Mouse (Mus musculus) CD4-positive, CD25-positive, alpha-beta regulatory T cell, adult 4 months (primary cell): ENCODE measurements around the gene Rps3. TPM values are rescaled to one million over a fixed set of nuclear protein-coding genes. Genes with fewer than 3 reads are reported as not detected.

ENCODE experiments used
- ATAC-seq: one replicate; pipeline ENCODE4 v1.8.0; 2017
- polyA plus RNA-seq, 2 experiments: library from polyadenylated mRNA; unstranded; fragments of 100-300 nt; shearing (Covaris generic); gene quantifications; one replicate each; pipeline ENCODE4 v1.2.1; 2017

Rps3 gene
- polyA plus RNA-seq, 2 experiments from 2014 or later = 2,515 to 4,056 TPM

DNA sequence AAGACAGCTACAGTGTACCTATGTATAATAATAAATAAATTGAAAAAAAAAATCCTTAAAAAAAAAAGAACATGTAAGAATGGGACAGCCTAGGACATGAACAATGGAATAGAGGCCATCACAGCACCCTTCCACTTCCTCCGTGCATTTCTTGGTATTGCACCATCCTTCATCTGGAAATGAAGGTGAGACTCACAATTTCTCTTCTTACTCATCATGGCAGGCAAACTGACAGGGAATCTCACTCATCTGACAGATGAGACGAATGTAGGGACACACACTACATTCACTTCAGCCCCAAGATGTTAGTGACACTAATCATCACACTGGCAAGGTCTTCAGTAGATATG lies 8.0 kb downstream of the Rps3 start:
- no peak for ATAC-seq

DNA sequence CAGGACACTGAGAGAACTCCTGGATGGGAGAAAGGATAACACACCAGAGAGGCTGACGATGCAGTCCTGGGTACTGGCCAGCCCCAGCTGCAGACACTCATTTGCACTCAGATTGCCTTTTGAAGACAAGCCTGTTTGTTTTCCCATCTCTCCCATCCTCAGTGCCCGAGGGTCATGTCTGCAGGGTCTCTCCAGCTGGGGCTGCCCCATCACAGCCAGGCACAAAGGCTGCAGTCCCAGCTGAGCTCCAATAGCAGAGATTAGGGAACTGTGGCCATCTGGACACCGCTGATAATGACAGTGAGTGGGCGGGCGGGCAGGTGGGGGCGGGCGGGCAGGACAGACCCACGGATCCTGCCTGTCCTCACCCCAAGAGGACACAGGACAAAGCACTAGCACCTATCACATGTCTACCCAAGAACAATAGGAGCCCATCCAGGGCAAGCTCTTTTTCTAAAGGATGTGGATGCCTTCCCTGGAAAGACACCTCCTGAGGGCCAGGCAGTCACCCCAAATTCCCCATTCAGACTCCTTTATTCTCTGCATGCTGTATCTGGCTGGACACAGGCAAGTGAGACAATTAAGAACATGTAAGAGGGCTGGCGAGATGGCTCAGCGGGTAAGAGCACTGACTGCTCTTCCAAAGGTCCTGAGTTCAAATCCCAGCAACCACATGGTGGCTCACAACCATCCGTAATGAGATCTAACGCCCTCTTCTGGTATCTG lies 8.5 kb downstream of the Rps3 start:
- ATAC-seq = no peak

DNA sequence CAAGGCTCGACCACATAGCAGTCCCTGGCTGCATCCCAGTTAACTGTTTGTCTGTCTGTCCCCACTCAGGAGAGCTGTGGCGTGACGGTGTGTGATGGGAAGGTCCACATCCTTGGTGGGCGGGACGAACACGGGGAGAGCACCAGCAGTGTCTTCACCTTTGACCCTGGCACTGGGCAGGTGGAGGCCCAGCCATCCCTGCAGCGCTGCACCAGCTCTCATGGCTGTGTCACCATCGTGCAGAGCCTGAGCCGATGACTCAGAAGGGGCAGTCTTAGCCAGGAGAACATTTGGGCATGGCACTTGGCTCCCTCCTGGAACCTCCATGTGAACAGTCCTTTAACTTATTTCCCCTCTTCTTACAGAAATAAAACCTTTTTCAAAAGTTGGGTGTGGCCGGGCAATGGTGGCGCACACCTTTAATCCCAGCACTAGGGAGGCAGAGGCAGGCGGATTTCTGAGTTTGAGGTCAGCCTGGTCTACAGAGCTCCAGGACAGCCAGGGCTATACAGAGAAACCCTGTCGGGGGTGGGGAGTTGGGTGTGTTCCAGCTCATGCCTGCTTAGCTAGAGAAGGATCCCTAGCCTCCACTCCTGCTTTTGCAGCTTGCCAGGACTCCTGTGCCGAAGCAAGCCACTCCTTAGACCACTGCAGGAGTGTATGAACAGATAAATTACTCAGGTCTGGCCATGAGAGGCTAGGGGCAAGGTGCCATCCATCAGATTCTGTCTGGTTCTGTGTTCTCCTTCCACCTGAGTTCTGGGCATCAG lies 9.7 kb downstream of the Rps3 start:
- ATAC-seq = no peak

DNA sequence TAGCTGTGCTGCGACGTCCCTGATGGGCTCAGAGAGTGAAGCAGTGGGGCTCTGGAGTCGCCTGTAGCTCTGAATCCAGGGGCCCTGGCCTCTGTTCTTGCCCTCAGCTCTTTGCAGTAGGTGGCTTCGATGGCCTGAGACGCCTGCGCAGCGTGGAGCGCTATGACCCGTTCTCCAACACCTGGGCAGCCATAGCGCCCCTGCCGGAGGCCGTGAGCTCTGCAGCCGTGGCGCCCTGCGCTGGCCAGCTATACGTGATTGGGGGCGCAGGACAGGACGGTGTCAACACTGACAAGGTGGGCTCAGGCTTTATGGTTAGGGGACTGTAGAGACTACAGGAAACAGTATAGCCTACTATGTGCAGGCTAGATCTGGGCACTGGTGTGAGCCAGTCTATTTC lies 12.0 kb downstream of the Rps3 start:
- ATAC-seq = no peak

DNA sequence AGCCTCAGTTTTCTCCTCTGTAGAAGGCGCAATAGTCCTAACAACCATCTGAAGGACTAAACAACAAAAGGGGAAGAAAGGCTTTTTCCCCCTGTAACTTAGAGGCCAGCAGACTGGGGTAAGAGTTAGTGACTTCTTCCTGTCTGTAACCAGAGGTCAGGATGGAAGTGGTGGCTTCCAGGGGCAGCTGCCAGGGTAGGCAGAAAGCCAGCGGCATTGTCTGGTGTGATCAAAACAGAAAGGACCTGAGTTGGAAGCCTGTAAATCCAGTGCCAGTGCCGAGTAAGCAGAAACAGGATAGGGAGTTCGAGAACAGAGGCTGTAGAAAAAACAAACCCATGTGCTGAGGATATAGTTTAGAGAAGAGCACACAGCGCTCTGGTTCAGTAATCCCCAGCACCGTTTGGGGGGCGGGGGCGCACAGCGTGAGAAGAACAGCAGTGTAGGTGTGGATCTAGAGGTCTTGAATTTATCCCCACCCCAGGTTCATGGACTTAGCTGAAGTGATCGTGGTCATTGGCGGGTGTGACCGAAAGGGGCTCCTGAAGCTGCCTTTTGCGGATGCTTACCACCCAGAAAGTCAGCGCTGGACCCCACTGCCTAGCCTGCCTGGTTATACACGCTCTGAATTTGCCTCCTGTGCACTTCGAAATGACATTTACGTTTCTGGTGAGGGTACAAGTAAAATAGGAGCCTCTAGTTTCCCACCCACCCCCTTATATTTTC lies 13.7 kb downstream of the Rps3 start:
- no peak for ATAC-seq

DNA sequence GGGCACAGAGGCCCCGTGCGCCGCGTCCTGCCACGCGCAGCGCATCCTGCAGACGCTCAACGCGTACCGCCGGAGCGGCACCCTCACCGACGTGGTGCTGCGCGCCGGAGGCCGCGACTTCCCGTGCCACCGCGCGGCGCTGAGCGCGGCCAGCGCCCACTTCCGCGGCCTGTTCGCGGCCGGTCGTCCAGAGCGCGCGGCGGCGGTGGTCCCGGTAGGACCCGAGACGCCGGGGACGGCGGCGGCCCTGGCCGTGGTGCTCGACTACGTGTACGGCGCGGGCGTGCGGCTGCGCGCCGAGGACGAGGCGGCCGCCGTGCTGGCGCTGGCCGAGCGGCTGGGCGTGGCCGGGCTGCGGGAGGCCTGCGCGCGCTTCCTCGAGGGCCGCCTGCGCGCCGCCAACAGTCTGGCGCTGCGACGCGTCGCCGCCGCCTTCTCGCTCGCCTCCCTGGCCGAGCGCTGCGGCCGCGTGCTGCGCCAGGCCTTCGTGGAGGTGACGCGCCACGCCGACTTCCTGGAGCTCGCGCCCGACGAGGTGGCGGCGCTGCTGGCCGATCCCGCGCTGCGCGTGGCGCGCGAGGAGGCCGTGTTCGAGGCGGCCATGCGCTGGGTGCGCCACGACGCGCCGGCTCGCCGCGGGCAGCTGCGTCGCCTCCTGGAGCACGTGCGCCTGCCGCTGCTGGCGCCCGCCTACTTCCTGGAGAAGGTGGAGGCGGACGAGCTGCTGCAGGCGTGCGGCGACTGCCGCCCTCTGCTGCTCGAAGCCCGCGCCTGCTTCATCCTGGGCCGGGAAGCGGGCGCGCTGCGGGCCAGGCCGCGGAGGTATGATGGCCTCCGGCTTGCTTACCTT lies 15.0 kb downstream of the Rps3 start:
- peak; percentile 77 for ATAC-seq

DNA sequence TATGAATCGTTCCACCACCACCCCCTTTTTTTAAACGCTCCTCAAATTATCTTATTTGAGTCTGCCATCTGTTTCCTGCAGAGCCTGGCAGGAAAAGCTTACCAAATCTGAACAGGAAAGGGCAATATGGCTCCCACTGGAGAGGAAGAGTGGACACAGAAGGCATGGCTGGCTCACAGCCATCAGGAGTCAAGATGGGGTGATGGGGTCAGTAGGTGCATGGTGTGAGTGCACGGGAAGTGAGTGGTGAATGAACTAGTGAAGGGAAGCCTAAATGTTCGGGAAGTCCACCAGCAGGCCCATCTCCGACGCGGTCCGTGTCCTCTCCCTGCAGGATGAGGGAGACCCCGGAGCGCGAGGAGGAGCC lies 15.6 kb downstream of the Rps3 start:
- peak; percentile 14 for ATAC-seq

DNA sequence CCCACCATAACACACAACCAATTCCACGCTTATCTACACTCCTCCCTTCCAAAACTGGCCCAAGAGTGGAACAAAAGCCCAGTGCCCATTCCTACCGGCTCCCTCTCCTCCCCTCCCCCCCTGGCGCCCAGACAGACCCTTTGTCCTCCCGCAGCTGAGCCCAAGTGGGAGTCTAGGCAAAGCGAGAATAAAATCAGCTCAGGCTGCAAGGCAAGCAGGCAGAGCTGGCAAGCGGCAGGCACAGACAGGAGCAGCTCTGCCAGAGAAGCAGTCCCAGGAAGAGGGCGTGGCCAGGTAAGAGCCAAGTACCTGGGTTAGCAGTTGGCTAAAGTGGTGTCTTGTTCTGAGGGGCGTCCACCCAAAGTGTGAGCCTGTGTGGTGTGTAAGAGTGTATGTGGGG lies 17.7 kb downstream of the Rps3 start, which contains the start of gene Klhl35:
Gene Klhl35, plus strand, starts transcription at position 194 of the 400 bp plus-strand sequence.
- ATAC-seq = no peak

DNA sequence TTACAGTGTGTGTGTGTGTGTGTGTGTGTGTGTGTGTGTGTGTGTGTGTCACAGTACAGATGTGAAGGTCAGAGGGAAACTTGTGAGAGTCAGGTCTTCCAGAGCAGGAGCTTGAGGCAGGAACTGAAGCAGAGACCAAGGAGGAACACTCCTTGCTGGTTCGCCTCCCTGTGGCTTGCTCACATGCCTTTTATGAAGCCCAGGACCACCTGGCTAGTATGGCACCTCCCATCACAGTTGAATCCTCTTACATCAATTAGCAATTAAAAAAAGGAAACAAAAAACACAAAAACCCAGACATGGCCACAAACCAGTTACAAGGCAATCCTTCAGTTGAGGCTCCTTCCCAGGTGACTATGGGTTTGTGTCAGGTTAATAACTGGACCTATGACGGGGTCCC lies 20.4 kb downstream of the Rps3 start:
- ATAC-seq = no peak

DNA sequence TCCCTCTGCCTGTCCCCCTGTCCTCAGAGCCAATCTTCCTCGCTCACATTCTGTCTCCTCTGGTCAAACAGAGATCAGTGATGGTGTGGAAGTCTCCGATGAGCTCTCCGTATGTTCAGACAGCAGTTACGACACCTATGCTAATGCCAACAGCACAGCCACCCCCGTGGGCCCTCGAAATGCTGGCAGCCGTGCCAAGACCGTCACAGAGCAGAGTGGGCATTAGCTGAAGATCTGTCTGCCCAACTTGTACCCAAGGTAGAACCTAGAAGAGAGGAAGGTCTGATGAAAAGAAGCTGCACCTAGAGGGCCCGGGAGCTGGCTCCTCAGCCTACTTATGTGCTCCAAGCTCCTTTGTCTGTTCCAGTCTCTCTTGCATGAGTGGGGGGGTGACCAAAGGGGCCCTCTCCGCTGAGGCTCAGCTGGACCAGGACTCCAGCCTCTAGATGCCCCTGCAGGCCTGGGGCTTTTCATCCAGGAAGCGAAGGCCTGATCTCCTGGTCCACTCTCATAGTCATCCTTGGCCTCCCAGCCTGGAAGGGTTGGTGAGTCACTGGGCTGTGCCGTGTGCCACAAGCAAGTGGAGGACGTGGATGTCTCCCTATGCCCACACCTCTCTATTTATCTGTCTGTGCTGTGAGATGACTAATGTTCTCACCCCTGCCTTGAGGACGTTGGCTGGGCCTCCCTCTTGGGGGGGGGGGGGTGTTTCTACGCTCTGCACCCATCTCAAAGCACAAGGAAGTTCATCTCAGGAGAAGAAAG lies 23.5 kb downstream of the Rps3 start:
- no peak for ATAC-seq

DNA sequence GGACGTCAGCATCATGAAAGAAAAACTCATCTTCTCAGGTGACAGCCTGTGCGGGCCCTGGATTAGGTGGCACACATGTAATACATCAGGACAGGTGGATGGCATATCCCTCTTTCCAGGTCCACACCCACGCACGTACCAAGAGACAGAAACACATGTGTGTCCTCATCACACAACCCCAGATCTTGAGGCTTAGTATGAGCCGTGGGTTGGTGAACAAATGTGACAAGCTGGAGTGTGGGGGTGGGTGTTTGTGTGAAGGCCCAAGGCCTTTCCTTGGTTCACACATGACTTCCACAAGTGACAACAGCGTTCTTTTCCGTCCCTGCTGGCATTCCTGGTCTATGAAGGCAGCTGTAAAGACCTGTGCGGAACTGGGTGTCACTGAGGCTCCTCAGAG lies 24.7 kb downstream of the Rps3 start:
- no peak for ATAC-seq

DNA sequence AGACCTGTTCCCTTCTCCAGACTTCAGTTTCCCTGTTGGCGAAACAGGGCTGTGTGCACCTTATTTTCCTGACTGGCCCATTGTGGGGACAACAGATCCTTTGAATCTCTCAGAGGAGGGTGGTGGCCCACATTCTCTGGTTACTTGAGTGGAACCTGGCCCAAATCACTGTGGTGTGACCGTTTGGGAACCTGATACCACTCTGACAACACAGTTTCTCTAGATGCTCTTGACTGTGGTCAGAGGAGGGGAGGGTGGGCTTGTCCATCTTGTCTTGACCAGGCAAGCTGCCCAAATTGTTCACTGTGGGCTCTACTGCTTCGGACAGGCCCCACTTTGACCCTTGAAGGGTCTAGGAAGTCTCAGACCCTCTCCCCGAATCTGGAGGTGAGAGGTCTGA lies 29.5 kb downstream of the Rps3 start:
- no peak for ATAC-seq

DNA sequence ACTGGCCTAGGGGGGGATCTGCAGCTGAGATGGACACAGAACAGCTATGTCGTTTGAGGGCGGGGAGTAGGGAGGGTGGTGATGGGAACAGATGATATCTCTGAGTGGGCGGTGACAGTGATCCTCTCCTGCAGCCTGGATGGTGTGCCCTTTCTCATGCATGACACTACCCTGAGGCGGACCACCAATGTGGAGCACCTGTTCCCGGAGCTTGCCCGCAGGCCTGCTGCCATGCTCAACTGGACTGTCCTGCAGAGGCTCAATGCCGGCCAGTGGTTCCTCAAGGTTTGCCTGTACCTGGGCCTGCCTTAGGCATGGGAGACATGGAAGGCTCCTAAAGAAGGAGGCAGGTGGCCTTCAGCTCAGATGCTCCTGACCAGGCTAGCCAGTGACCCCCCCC lies 30.7 kb downstream of the Rps3 start:
- ATAC-seq = no peak

DNA sequence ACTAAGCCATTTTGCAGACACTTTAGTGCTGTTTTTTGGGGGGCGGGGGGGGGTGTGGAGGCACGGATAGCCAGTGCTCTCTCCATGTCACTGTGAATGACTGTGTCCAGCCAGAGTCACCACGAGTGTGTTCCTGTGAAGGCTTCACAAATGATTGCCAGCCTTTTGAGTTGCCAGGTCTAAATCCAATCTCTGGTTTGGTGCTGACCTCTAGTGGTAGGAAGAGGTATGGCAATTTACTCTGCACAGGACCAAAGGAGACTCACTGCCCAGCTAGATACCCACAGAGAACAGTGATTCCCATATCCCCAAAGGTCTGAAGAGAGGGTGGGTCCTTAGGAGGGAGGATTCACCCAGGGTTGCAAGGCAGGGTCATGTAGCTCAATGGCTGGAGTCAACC lies 32.8 kb downstream of the Rps3 start:
- ATAC-seq = peak; percentile 58

DNA sequence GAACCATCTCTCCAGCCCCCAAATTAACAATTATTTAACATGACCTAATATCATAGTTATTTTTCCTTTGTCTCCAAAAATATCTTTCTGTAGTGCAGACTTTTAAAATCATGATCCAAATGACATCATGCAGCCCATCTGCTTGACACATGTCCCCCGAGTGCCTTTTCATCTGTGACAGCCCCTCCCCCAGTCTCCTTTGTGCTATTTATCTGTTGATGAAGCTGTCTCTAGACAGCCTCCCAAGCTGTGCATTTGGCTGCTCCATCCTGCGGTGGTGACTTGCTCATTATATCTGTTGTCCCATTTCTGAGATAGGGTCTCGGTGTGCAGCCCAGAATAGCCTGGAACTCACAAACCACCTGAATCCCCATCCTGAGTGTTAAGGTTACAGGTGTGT lies 33.8 kb downstream of the Rps3 start:
- ATAC-seq = no peak

DNA sequence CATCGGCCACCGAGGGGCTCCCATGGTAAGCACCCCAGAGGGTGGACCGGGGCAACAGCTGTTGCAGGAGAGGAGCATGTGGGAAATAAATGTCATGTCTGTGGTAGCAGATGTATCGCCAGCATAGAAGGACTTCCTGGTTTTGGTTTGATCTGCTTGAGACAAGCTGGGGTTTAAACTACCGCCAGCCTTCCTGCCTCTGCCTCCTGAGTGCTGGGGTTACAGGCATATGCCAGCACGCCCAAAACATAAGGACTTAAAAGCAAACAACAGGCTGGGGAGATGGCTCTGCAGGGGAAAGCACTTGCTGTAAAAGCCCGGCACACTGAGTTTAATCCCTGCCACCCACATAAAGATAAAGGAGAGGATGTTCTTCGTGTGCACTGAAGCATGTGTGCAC lies 34.5 kb downstream of the Rps3 start:
- ATAC-seq = peak; percentile 71

DNA sequence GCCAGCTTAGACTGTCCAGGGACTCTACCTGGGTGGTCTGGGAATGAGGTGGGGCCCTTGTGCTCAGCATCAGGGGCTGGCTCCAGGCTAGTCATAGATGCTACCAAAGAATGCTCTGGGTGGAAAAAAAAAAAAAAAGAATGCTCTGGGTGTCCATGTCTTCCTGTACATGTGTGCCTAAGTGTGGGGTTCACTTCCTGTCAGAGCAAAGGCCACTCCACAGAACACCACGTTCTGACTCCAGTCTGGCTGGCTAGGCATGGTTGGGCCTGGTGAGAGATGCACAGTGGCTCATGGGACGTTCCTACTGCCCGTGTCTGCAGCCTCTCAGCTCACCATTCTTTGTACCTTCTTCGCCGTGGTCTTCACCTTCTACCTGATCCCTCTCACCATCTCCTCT lies 34.9 kb downstream of the Rps3 start:
- ATAC-seq = peak; percentile 71

DNA sequence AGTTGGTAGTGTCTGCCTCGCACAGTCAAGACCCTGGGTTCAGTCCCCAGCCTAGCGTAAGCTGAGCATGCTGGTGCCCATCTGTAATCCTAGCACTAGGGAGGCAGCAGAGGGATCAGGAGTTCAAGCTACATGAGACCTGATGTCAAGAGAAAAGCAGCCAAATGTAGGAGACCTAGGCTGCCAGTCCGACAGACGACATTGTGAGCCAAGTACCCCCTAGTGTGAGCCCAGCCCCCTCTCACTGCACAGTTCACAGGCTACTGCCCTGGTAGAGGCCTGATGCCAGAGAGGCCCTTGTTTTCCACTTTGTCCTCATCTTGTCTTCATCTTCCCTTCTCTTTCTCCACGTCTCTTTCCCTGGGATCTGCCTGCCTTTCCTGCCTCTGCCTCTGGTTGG lies 36.2 kb downstream of the Rps3 start:
- no peak for ATAC-seq

DNA sequence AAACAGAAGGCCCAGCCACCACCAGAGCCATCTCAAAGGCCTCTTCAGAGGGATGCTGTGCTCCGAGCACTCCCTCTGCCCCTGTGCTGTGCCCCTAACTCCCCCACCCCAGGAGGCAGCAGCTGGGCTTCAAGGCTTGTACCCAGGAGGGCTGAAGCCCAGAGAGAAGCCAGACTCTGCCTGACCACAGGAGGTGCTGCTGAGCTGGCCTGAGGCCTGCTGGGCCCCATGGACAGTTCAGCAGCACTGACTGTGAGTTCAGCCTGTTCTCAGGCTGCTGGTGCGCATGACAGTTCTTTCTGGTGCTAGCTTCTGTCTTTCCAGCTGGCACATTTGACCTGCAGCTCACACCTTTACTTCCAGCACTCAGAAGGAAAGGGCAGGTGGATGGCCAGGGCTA lies 37.7 kb downstream of the Rps3 start:
- no peak for ATAC-seq

DNA sequence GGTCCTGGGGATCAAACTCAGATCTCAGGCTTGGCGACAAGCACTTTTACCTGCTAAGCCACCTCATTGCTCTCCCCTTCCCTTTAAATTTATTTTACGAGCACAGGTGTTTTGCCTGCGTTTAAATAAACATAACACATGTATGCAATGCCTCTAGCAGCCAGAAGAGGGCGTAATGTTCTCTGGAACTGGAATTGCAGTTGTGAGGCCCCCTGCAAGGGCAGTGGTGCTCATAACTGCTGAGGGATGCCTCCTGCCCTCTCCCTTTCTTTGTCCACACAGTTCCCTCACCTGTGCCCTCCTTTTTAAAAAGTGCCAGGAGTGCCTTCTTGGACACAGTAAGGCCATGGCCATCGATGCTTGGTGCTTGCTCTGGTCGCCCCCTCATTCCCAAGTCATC lies 39.5 kb downstream of the Rps3 start:
- no peak for ATAC-seq

DNA sequence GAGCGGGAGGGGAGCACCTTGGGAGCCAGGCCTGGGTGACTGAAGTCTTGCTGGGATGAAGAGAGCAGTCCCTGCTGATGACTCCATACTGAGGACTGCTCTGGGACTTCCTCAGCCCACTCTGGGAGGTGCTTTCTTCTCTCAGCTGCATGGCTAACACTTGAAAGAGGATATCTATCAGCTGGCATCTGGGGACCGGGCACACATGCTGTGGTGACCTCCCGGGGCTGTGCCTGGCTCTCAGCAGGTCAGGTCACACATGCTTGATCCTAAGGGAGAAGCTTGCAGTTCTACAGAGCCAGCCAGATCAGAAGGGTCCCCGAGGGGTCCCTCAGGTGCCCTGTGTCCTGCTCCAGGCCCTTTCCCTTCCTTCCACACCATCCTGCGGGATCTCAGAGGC lies 40.4 kb downstream of the Rps3 start:
- no peak for ATAC-seq

DNA sequence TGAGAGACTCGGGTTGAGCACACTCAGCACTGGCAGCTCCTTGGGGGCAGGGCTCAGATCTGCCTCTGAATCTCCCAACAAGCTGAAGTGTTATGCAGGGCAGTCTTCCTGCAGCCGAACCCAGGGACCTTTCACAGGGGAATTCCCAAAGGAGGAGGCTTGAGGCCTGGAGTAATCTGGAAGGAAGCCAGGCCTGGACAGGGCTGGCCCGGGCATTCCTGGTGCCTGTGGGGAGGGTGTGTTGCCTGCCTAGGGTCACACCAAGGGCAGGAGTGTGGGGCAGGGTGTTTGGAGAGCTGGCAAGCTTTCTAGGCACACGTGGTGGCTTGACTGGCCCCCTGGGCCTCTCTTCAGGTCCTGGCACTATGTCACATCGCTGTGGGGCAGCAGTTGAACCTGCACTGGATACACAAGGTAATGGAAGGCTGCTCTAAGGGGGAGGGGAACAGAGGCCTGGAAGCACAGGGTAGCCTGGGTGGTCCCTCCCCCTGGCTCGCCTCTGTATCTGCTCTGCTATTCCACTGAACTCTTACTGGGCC lies 41.9 kb downstream of the Rps3 start:
- ATAC-seq = no peak
